Mouse (Mus musculus): ENCODE data around the gene Oit3. TPM values are rescaled to one million over a fixed set of nuclear protein-coding genes. Genes with fewer than 3 reads are reported as not detected.

Gene Oit3
- total RNA-seq, 1 experiment: not detected

- in situ Hi-C loops (cut with MboI; ENCODE audit: low sequenced_read_pairs in 2 of 2, unreplicated experiment in 2 of 2): no loop called here
- TF ChIP-seq MAFK (IDR thresholded peaks at IDR 0.05; ENCODE audit: insufficient read depth, low read depth, low read length) (no peak), ZC3H11A (IDR thresholded peaks at IDR 0.05; ENCODE audit: borderline replicate concordance, low read depth, low read length) (no peak), ZNF384 (IDR thresholded peaks at IDR 0.05; ENCODE audit: low read depth, low read length) (no peak), CHD2 (IDR thresholded peaks at IDR 0.05; ENCODE audit: low read depth, low read length) (no peak), HCFC1 (IDR thresholded peaks at IDR 0.05; ENCODE audit: borderline replicate concordance, insufficient read depth, low read length) (no peak)
- Histone ChIP-seq H3K9ac (ENCODE audit: insufficient read depth, low read depth, low read length, poor library complexity, severe bottlenecking) (no peak overlapping the region), H3K4me1 (ENCODE audit: control insufficient read depth in 2 of 2, insufficient read depth in 2 of 2, low read length in 2 of 2, poor library complexity in 1 of 2) (peaks cover 8 to 11% of the 10 kb centered on the region in 2 experiments; a peak in 1 of 4 replicates), H3K27ac (ENCODE audit: insufficient read depth, low read depth, low read length, poor library complexity, severe bottlenecking) (no peak overlapping the region), H3K9me3 (ENCODE audit: control insufficient read depth, insufficient read depth, low read depth, low read length) (no peaks in the 10 kb centered on the region), H3K36me3 (ENCODE audit: control insufficient read depth, insufficient read depth, low read length, poor library complexity, severe bottlenecking) (no peaks in the 10 kb centered on the region), H3K4me3 (ENCODE audit: insufficient read depth in 1 of 2, low read depth in 1 of 2, low read length in 2 of 2, poor library complexity in 1 of 2, severe bottlenecking in 1 of 2) (no peak overlapping the region)
- no peak for DNase-seq (ENCODE audit: low read depth, low spot score)
These were observed 63.7 kb downstream of the Oit3 start for GRCm38 (mm10) chr10:59377906-59378305.

Other genes starting within 250 kb of the Oit3 start
- 15.1 and 16.8 TPM in 2 replicates for gene Sept10, start 219.9 kb downstream of the Oit3 start, total RNA-seq (2012; rRNA removed)
- 6.3 and 7.9 TPM in 2 replicates for gene Sowahc, start 219.8 kb downstream of the Oit3 start, total RNA-seq (2012; rRNA removed)
- 73.4 and 104 TPM in 2 replicates for gene P4ha1, start 118.5 kb downstream of the Oit3 start, total RNA-seq (2012; rRNA removed)
- 25.8 and 26.8 TPM in 2 replicates for gene Gm10273, start 46.1 kb downstream of the Oit3 start, total RNA-seq (2012; rRNA removed)
- 0.69 and 2.1 TPM in 2 replicates for gene Pla2g12b, start 38.1 kb downstream of the Oit3 start, total RNA-seq (2012; rRNA removed)
- gene Gm10322, start 174.3 kb upstream of the Oit3 start, total RNA-seq (2012; rRNA removed): 1.5 TPM in 1 of 2 replicates, not detected in the other
- gene Mcu, start 174.9 kb upstream of the Oit3 start, total RNA-seq (2012; rRNA removed): 12.3 and 13.6 TPM in 2 replicates